Mouse (Mus musculus): ENCODE data around the gene Lypd6. TPM values are rescaled to one million over a fixed set of nuclear protein-coding genes. Genes with fewer than 3 reads are reported as not detected.
A peak's percentile ranks its signal among the peaks of the same experiment; 100 is the strongest.

Lypd6 gene
- polyA plus RNA-seq, 2 experiments, result 12.4 to 18.3 TPM

DNA sequence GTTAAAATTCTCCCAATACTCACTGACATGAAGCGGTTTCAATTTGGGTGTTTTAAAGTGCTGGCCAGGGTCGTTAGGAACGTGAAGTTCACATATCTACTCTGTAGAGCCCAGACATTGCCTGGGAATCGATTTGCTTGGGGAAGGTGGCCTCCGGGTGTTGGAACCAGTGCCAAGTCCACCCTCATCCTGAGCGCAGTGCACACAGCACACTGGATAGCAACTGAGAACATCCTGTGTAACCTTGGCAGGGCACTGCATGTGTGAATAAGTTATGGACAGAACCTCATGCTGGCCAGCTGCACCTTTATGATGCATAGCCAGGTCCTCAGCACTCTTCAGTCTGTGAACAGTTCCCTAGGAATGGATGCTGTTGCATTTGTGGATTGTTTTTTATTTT is 77.4 kb downstream of the Lypd6 start:
- WGBS, result 59% methylated on average over 6 of the region's 6 CpGs

DNA sequence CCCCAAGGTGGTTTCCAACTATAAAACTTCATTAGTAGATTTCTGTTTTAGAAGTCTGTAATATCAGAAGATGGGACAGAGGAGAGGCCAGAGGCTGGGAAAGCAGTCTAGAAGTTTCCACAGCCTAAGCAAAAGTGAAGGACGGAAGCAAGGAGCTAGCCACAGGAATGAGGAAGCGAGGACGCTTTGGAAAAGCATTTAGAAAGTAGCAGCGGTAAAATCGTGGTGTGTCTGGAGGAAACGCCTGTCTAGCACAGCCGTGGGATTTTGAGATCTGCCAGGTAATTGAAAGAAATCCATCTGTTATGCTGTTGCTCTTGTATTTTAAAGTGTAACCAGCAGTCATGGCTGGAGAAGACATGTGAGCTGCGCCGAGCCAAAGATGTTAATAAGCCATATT is 81.1 kb downstream of the Lypd6 start:
- H3K4me2 ChIP-seq (replicated peaks; ENCODE audit: low read depth, low read length, severe bottlenecking), result no peak overlapping the region
- no peak overlapping the region for H3K4me3 ChIP-seq (replicated peaks; ENCODE audit: low read length)
- DNase-seq (ENCODE audit: low spot score) (peak; percentile 63), ATAC-seq (ENCODE audit: low FRiP score, low read depth) (peak; percentile 34)
- no peaks in the 10 kb centered on the region for H3K36me3 ChIP-seq (ENCODE audit: control insufficient read depth, insufficient read depth, low read length)
- no peaks in the 10 kb centered on the region for H3K9me3 ChIP-seq (ENCODE audit: control insufficient read depth, low read length)
- H3K4me1 ChIP-seq (ENCODE audit: control insufficient read depth, insufficient read depth, low read length), result peaks cover 10% of the 10 kb centered on the region
- no peaks in the 10 kb centered on the region for H3K27me3 ChIP-seq (ENCODE audit: control insufficient read depth, insufficient read depth, low read length)
- WGBS, result 29% methylated on average over 9 of the region's 9 CpGs
- no peak for TF ChIP-seq POLR2A (IDR thresholded peaks at IDR 0.05; ENCODE audit: borderline replicate concordance, extremely low read depth, insufficient read depth, insufficient read length)
- no peak overlapping the region for H3K9ac ChIP-seq (ENCODE audit: low read depth, low read length, severe bottlenecking)
- H3K27ac ChIP-seq (replicated peaks; ENCODE audit: low read depth, low read length), result no peak overlapping the region

More for the DNA sequence above, 77.4 kb downstream of the Lypd6 start:
- no peak for ATAC-seq (ENCODE audit: low FRiP score, low read depth)
- Histone ChIP-seq H3K27ac (replicated peaks; ENCODE audit: low read depth, low read length) (no peak overlapping the region), H3K4me1 (ENCODE audit: control insufficient read depth, insufficient read depth, low read length) (peaks cover 10% of the 10 kb centered on the region), H3K9me3 (ENCODE audit: control insufficient read depth, low read length) (no peaks in the 10 kb centered on the region), H3K27me3 (ENCODE audit: control insufficient read depth, insufficient read depth, low read length) (no peaks in the 10 kb centered on the region), H3K36me3 (ENCODE audit: control insufficient read depth, insufficient read depth, low read length) (no peaks in the 10 kb centered on the region), H3K9ac (ENCODE audit: low read depth, low read length, severe bottlenecking) (no peak overlapping the region), H3K4me2 (replicated peaks; ENCODE audit: low read depth, low read length, severe bottlenecking) (no peak overlapping the region), H3K4me3 (replicated peaks; ENCODE audit: low read length) (no peak overlapping the region)
- TF ChIP-seq POLR2A (IDR thresholded peaks at IDR 0.05; ENCODE audit: borderline replicate concordance, extremely low read depth, insufficient read depth, insufficient read length), result no peak
- DNase-seq (ENCODE audit: low spot score), result no peak

DNA sequence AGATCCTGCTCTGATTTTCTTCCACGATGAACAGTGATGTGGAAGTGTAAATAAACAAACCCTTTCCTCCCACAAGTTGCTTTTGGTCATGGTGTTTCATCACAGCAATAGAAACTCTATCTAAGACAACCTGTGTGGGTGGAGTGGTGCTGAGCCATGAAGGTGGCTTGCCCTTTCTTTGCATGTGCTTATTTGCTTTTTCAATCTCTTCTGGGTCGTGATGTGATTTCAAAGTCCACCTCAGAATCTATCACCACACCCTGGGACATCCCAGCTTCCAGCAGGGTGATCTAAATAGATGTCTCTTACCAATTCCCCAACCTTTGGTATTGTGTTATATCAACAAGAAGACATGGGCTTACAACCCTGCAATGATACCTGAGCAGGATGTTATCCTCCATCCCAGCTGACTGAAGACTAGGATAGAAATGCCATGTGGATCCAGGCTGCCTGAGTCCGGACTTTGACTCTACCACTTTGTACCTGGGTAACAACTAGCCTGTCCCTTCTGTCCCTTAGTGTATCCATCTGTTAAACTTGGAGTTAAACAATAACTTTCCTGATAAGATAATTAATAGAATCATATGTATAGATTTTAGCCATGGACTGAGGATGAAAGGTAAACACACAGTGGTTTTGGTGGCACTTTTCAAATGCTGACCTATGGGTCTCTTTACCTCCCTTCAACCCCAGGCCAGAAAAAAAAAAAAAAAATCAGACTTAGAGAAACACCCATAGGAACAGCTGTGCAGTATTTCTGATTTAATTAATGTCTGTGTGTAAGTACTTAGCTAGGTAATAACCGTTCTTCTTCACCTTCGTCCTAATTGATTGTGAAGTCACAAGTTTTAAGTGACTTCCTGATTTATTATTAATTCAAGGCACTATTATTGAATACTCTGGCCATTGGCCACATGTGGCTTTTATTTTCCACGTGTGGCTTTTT is 83.3 kb downstream of the Lypd6 start:
- TF ChIP-seq POLR2A (IDR thresholded peaks at IDR 0.05; ENCODE audit: borderline replicate concordance, extremely low read depth, insufficient read depth, insufficient read length), result no peak

DNA sequence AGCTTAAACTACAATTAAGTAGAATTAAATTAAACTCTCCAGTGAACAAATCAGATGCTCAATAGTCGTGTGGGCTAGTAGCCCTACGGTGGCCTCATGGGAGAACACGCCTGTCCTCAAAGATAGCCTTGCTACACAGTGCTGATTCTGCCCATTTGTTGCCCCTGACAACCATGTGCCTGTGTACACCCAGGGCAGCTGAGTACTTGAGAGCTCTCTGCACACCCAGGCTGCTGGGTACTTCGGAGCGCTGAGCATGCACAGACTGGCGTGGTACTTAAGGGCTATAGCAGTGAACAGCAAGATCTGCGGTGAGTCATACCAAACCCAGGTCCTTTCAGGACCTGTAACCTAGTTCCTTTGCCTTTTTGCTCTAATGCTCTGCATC is 84.0 kb downstream of the Lypd6 start:
- H3K4me3 ChIP-seq (replicated peaks; ENCODE audit: low read length), result no peak overlapping the region
- no peak overlapping the region for H3K9ac ChIP-seq (ENCODE audit: low read depth, low read length, severe bottlenecking)
- H3K27ac ChIP-seq (replicated peaks; ENCODE audit: low read depth, low read length), result no peak overlapping the region
- DNase-seq (ENCODE audit: low spot score) (no peak), ATAC-seq (ENCODE audit: low FRiP score, low read depth) (no peak)
- H3K9me3 ChIP-seq (ENCODE audit: control insufficient read depth, low read length), result no peaks in the 10 kb centered on the region
- no peak overlapping the region for H3K4me2 ChIP-seq (replicated peaks; ENCODE audit: low read depth, low read length, severe bottlenecking)
- H3K4me1 ChIP-seq (ENCODE audit: control insufficient read depth, insufficient read depth, low read length), result peaks cover 10% of the 10 kb centered on the region
- H3K36me3 ChIP-seq (ENCODE audit: control insufficient read depth, insufficient read depth, low read length), result no peaks in the 10 kb centered on the region
- no peaks in the 10 kb centered on the region for H3K27me3 ChIP-seq (ENCODE audit: control insufficient read depth, insufficient read depth, low read length)
- no peak for TF ChIP-seq POLR2A (IDR thresholded peaks at IDR 0.05; ENCODE audit: borderline replicate concordance, extremely low read depth, insufficient read depth, insufficient read length)
- 81% methylated on average over 7 of the region's 7 CpGs for WGBS

More for the DNA sequence above, 83.3 kb downstream of the Lypd6 start:
- Histone ChIP-seq H3K4me1 (ENCODE audit: control insufficient read depth, insufficient read depth, low read length) (peaks cover 10% of the 10 kb centered on the region), H3K9me3 (ENCODE audit: control insufficient read depth, low read length) (no peaks in the 10 kb centered on the region), H3K4me3 (replicated peaks; ENCODE audit: low read length) (no peak overlapping the region), H3K27me3 (ENCODE audit: control insufficient read depth, insufficient read depth, low read length) (no peaks in the 10 kb centered on the region), H3K9ac (ENCODE audit: low read depth, low read length, severe bottlenecking) (no peak overlapping the region), H3K4me2 (replicated peaks; ENCODE audit: low read depth, low read length, severe bottlenecking) (no peak overlapping the region), H3K36me3 (ENCODE audit: control insufficient read depth, insufficient read depth, low read length) (no peaks in the 10 kb centered on the region), H3K27ac (replicated peaks; ENCODE audit: low read depth, low read length) (no peak overlapping the region)
- WGBS, result 65% methylated on average over 6 of the region's 6 CpGs
- ATAC-seq (ENCODE audit: low FRiP score, low read depth) (no peak), DNase-seq (ENCODE audit: low spot score) (no peak)

DNA sequence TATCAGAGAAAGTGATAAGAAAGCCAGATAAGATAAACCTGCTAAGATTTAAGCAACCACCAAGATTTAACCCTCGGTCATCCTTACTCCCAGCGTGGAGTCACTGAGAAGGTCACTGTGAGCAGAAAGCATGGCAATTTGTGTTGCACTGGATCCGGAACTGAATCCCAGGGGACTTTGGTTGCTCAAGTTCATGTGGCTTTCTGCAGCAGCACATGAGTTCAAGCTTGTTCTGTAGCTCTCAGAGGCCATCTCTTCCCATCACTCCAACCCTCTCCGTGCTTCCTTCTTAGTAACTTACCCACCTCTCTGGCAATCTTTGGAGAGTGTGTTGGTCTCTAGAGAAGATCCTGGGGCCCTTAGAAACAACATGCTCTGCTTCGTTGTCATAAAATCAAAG is 84.6 kb downstream of the Lypd6 start:
- TF ChIP-seq POLR2A (IDR thresholded peaks at IDR 0.05; ENCODE audit: borderline replicate concordance, extremely low read depth, insufficient read depth, insufficient read length), result no peak
- Histone ChIP-seq H3K4me1 (ENCODE audit: control insufficient read depth, insufficient read depth, low read length) (peaks cover 10% of the 10 kb centered on the region), H3K27me3 (ENCODE audit: control insufficient read depth, insufficient read depth, low read length) (no peaks in the 10 kb centered on the region), H3K4me3 (replicated peaks; ENCODE audit: low read length) (no peak overlapping the region), H3K4me2 (replicated peaks; ENCODE audit: low read depth, low read length, severe bottlenecking) (no peak overlapping the region), H3K36me3 (ENCODE audit: control insufficient read depth, insufficient read depth, low read length) (no peaks in the 10 kb centered on the region), H3K9me3 (ENCODE audit: control insufficient read depth, low read length) (no peaks in the 10 kb centered on the region), H3K9ac (ENCODE audit: low read depth, low read length, severe bottlenecking) (no peak overlapping the region), H3K27ac (replicated peaks; ENCODE audit: low read depth, low read length) (no peak overlapping the region)
- DNase-seq (ENCODE audit: low spot score) (no peak), ATAC-seq (ENCODE audit: low FRiP score, low read depth) (no peak)
- WGBS, result 81% methylated on average over 5 of the region's 5 CpGs

Data from limb, embryonic 14.5 days (tissue).